Mouse (Mus musculus): ENCODE results near the gene Dlec1. TPM values are rescaled to one million over a fixed set of nuclear protein-coding genes. Genes with fewer than 3 reads are reported as not detected.

The Dlec1 gene
- polyA plus RNA-seq, 1 experiment from 2014 or later = 0.05 TPM

DNA sequence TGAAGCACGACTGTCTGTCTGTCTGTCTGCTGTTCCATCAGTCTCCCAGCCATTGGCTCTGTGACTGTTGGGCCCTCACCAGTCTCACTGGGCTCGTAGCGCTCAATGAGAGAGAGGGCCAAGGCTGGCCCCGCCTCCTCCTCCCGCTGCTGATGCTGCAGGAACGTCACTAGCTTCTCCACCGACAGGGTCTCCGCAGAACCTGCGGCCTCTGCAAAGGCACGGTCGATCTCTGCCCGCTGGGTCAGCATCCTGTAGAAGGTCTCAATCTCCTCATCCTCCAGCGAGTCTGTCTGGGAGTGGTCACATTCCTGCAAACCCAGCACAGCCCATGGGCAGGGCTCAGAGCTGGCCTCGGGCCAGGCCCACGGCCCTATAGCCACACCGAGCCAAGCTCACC lies 26.6 kb upstream of the Dlec1 start:
- Histone ChIP-seq H3K36me3 (replicated peaks; ENCODE audit: insufficient read depth, low read length) (no peaks in the 10 kb centered on the region), H3K4me3 (ENCODE audit: low read depth, low read length) (no peak overlapping the region), H3K27ac (ENCODE audit: low read depth) (no peak overlapping the region), H3K9ac (replicated peaks) (no peak overlapping the region), H3K4me1 (ENCODE audit: insufficient read depth) (no peaks in the 10 kb centered on the region; the same call in 1 of the 2 replicates), H3K4me2 (ENCODE audit: low read depth, low read length) (no peak overlapping the region), H3K9me3 (ENCODE audit: low read length) (no peaks in the 10 kb centered on the region), H3K27me3 (ENCODE audit: insufficient read depth, low read length) (no peaks in the 10 kb centered on the region)
- 63% methylated on average over 16 of the region's 16 CpGs for WGBS (ENCODE audit: insufficient replicate concordance)
- no peak for TF ChIP-seq CTCF (IDR thresholded peaks at IDR 0.05; ENCODE audit: low read depth)
- no peak for TF ChIP-seq EP300 (IDR thresholded peaks at IDR 0.05; ENCODE audit: low read depth)
- DNase-seq (no peak), ATAC-seq (peak; percentile 35)

DNA sequence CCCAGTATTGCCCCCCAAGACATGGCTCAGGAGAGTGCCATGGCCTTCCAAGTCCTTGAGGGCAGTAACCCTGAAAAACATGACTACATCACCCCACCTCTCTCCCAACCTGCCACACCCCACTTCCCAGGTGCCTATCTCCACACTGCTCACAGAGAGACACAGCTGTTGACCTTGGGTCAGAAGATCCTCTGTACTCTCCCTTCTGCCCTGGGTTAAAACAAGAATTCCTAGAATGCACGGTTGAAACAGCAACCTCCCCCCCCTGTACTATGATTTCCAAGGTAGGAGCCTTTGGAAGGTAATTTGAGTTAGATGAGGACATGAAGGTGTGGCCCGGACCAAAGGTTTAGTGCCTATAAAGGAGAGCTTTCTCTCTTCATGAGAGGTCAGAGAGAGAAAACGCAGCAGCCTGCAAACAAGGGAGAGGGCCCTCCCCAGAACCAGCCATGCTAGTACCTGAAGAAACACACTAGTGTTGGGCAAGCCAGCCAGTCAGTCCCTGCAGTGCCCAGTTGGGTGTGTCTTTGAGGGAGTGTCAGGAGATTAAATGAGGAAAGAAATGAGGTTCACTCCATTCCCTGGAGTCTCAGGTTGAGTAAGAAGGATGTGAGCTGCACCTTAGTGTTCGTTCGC lies 22.1 kb upstream of the Dlec1 start:
- WGBS (ENCODE audit: insufficient replicate concordance) = 71% methylated on average over 5 of the region's 5 CpGs
- Histone ChIP-seq H3K27me3 (ENCODE audit: insufficient read depth, low read length) (no peaks in the 10 kb centered on the region), H3K9me3 (ENCODE audit: low read length) (no peaks in the 10 kb centered on the region), H3K4me1 (ENCODE audit: insufficient read depth) (no peaks in the 10 kb centered on the region; the same call in 1 of the 2 replicates), H3K9ac (replicated peaks) (no peak overlapping the region), H3K4me3 (ENCODE audit: low read depth, low read length) (no peak overlapping the region), H3K36me3 (replicated peaks; ENCODE audit: insufficient read depth, low read length) (no peaks in the 10 kb centered on the region), H3K27ac (ENCODE audit: low read depth) (no peak overlapping the region), H3K4me2 (ENCODE audit: low read depth, low read length) (no peak overlapping the region)
- TF ChIP-seq CTCF (IDR thresholded peaks at IDR 0.05; ENCODE audit: low read depth) = no peak
- no peak for TF ChIP-seq EP300 (IDR thresholded peaks at IDR 0.05; ENCODE audit: low read depth)
- DNase-seq (no peak), ATAC-seq (no peak)

DNA sequence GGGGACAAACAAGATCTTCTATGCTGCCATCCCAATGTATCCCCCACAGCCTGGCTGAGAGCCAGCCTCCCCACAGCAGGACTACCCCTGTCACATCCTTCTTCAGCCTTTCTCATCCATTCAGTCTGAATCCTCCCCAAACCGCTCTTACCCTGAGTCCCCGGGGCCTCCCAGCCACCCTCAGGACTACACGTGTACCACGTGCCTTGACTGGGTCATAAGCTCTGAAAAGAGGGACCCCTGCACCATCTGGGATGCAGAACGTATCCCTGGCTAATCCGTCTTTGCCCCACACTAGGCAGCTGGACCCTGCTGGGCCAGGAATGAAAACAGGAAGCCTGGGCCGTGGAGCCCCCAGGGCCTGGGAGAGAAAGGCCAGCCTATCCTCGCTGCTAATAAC lies 20.2 kb upstream of the Dlec1 start:
- H3K9ac ChIP-seq (replicated peaks) = no peak overlapping the region
- no peaks in the 10 kb centered on the region for H3K4me1 ChIP-seq (ENCODE audit: insufficient read depth)
- H3K4me2 ChIP-seq (ENCODE audit: low read depth, low read length) = no peak overlapping the region
- H3K27ac ChIP-seq (ENCODE audit: low read depth) = no peak overlapping the region
- ATAC-seq = no peak
- H3K9me3 ChIP-seq (ENCODE audit: low read length) = no peaks in the 10 kb centered on the region
- no peaks in the 10 kb centered on the region for H3K27me3 ChIP-seq (ENCODE audit: insufficient read depth, low read length)
- no peak for TF ChIP-seq CTCF (IDR thresholded peaks at IDR 0.05; ENCODE audit: low read depth)
- TF ChIP-seq EP300 (IDR thresholded peaks at IDR 0.05; ENCODE audit: low read depth) = no peak
- 56% methylated on average over 8 of the region's 8 CpGs for WGBS (ENCODE audit: insufficient replicate concordance)
- no peak for DNase-seq
- no peaks in the 10 kb centered on the region for H3K36me3 ChIP-seq (replicated peaks; ENCODE audit: insufficient read depth, low read length)
- H3K4me3 ChIP-seq (ENCODE audit: low read depth, low read length) = no peak overlapping the region

DNA sequence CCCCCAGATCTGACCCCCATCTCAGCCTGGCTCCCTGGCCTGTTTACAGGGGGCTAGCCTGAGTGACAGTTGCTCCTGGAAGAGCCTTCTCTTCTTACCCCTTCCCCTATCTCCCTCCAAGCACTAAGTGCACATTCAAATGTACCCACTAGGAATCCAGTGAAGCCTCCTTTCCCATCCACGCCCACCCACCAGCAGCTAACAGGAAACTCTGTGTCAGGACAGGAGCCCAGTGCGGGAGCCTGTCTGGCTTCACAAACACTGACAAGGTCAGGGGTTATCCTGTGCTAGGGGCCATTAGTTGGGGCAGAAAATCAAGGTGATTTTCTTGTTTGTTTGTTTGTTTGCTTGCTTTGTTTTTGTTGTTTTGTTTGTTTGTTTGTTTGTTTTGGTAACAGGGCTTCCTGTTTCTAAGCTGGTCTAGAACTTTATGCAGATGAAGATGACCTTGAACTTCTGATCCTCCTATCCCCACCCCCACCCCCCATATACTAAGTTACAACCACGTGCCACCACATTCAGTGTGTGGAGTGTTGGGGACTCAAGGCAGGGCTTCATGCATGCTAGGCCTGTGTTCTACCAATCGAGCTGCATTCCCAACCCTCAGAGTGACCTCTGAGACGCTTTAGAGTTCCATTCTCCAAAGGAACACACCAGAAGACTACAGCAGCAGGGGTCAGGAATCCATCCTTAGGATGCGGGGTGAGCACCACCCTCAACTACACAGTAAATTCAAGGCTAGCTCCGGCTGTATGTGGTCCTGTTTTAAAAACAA lies 19.4 kb upstream of the Dlec1 start:
- Histone ChIP-seq H3K9me3 (ENCODE audit: low read length) (no peaks in the 10 kb centered on the region), H3K4me2 (ENCODE audit: low read depth, low read length) (no peak overlapping the region), H3K36me3 (replicated peaks; ENCODE audit: insufficient read depth, low read length) (no peaks in the 10 kb centered on the region), H3K27ac (ENCODE audit: low read depth) (no peak overlapping the region), H3K9ac (replicated peaks) (no peak overlapping the region), H3K27me3 (ENCODE audit: insufficient read depth, low read length) (no peaks in the 10 kb centered on the region), H3K4me1 (ENCODE audit: insufficient read depth) (peaks cover 2% of the 10 kb centered on the region; the same call in 1 of the 2 replicates), H3K4me3 (ENCODE audit: low read depth, low read length) (no peak overlapping the region)
- 71% methylated on average over 7 of the region's 7 CpGs for WGBS (ENCODE audit: insufficient replicate concordance)
- DNase-seq = no peak
- no peak for ATAC-seq
- TF ChIP-seq CTCF (IDR thresholded peaks at IDR 0.05; ENCODE audit: low read depth) = no peak
- no peak for TF ChIP-seq EP300 (IDR thresholded peaks at IDR 0.05; ENCODE audit: low read depth)

DNA sequence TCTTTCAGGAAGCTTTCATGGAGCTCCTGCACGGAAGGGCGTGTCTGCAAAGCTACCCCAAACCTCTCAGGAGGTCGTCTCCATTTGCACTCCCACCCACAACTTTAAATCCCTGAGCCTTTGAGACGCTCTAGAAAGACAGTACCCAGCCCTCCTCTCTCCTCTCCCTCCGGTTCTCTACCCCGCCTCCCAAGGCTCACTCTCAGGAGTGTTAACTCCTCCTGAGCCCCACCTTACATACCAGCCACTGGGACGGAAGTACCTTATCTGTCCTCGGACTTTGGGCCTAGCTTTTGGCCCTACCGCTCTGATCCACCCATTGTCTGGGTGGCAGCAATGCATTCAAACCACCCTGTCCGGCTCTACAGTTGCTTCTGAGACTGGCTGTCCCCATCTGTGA lies 18.3 kb upstream of the Dlec1 start:
- TF ChIP-seq EP300 (IDR thresholded peaks at IDR 0.05; ENCODE audit: low read depth) = no peak
- TF ChIP-seq CTCF (IDR thresholded peaks at IDR 0.05; ENCODE audit: low read depth) = no peak
- H3K9ac ChIP-seq (replicated peaks) = no peak overlapping the region
- H3K27me3 ChIP-seq (ENCODE audit: insufficient read depth, low read length) = no peaks in the 10 kb centered on the region
- H3K27ac ChIP-seq (ENCODE audit: low read depth) = no peak overlapping the region
- no peaks in the 10 kb centered on the region for H3K36me3 ChIP-seq (replicated peaks; ENCODE audit: insufficient read depth, low read length)
- WGBS (ENCODE audit: insufficient replicate concordance) = 58% methylated on average over 10 of the region's 10 CpGs
- no peaks in the 10 kb centered on the region for H3K9me3 ChIP-seq (ENCODE audit: low read length)
- DNase-seq = no peak
- H3K4me3 ChIP-seq (ENCODE audit: low read depth, low read length) = no peak overlapping the region
- no peak for ATAC-seq
- H3K4me1 ChIP-seq (ENCODE audit: insufficient read depth) = peaks cover 9% of the 10 kb centered on the region; the same call in 1 of the 2 replicates
- no peak overlapping the region for H3K4me2 ChIP-seq (ENCODE audit: low read depth, low read length)

DNA sequence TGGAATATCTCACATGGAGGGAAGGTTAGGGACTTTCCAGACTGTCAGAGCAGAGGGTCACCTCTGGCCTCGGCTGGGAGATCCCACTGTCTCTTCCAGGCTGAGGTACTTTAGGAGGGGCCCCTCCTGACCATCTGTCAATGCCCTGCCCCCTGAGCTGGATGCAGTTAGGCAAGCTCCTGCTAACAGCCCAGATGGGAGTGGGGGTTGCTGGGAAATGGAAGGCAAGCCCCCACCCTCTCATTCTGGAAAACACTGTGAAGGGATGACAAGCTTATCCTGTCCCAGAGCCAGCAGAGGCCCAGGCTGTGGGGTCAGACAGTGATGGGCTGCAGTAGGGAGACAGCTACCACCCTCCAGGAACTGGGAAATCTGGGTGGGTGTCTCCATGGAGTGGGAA lies 15.8 kb upstream of the Dlec1 start:
- WGBS (ENCODE audit: insufficient replicate concordance) = 60% methylated on average over 1 of the region's 1 CpGs
- no peak for ATAC-seq
- no peak overlapping the region for H3K4me2 ChIP-seq (ENCODE audit: low read depth, low read length)
- H3K27ac ChIP-seq (ENCODE audit: low read depth) = no peak overlapping the region
- DNase-seq = no peak
- H3K9ac ChIP-seq (replicated peaks) = no peak overlapping the region
- H3K36me3 ChIP-seq (replicated peaks; ENCODE audit: insufficient read depth, low read length) = no peaks in the 10 kb centered on the region
- H3K27me3 ChIP-seq (ENCODE audit: insufficient read depth, low read length) = peaks cover 11% of the 10 kb centered on the region; the same call in 1 of the 2 replicates
- H3K4me3 ChIP-seq (ENCODE audit: low read depth, low read length) = no peak overlapping the region
- TF ChIP-seq CTCF (IDR thresholded peaks at IDR 0.05; ENCODE audit: low read depth) (no peak), EP300 (IDR thresholded peaks at IDR 0.05; ENCODE audit: low read depth) (no peak)
- peaks cover 9% of the 10 kb centered on the region; the same call in 1 of the 2 replicates for H3K4me1 ChIP-seq (ENCODE audit: insufficient read depth)
- no peaks in the 10 kb centered on the region for H3K9me3 ChIP-seq (ENCODE audit: low read length)
